Mouse (Mus musculus) testis, adult 2 months (tissue): Measurements from ENCODE around the gene Pank1.

ENCODE experiments used
- CTCF ChIP-seq: fragments of 200-500 bp; IDR thresholded peaks from 2 replicates; pipeline ENCODE4 v1.5.1; 2012; ENCODE audit warnings: low read depth, mild to moderate bottlenecking, inconsistent platforms, low read length, moderate library complexity; ENCODE audit not compliant: control insufficient read depth, insufficient read depth, insufficient replicate concordance
- POLR2A ChIP-seq: fragments of 200-500 bp; IDR thresholded peaks from 2 replicates; pipeline ENCODE4 v1.6.1; 2012; ENCODE audit warnings: low read depth, mild to moderate bottlenecking, inconsistent platforms, low read length, moderate library complexity; ENCODE audit not compliant: control insufficient read depth

DNA sequence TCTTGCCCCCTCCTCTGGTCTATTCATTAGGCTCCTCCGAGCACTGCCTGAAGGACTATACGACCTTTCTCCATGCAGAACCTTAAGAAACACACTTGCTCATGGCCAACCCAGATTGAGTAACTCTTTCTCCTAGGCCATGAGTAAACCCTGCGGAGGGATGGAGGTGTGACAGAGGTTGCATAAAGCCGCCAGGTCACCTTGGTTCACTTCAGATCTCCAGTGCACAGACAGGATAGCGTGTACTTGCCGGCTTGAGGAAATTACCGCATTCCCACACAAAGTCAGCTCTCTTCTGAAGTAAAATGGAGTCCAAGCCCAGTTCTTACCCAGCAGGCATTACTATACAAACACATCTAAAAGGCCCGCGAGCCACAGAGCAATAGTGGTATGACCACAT, 40.6 kb downstream of the Pank1 start:
- TF ChIP-seq POLR2A = no peak
- no peak for TF ChIP-seq CTCF
